Mouse (Mus musculus) frontal cortex, postnatal 36 days (tissue): Measurements from ENCODE around the gene Tyro3.

Experiments used
- DNase-seq, 2 experiments: peaks; one replicate each; pipeline ENCODE4 v3.0.0; 2022; ENCODE audit warnings: low spot score in 2 of 2

Gene Tyro3

GRCm38 (mm10) chr2:119804275-119804628 lies 6.7 kb downstream of the Tyro3 start:
- no peak for DNase-seq

GRCm38 (mm10) chr2:119804776-119805175 lies 7.2 kb downstream of the Tyro3 start:
- DNase-seq = no peak

- DNase-seq = no peak
Measured at GRCm38 (mm10) chr2:119805536-119805935, 8.0 kb downstream of the Tyro3 start.

GRCm38 (mm10) chr2:119808438-119808837 lies 10.9 kb downstream of the Tyro3 start:
- DNase-seq = no peak

GRCm38 (mm10) chr2:119808881-119809280 lies 11.3 kb downstream of the Tyro3 start:
- DNase-seq = no peak

- no peak for DNase-seq
Measured at GRCm38 (mm10) chr2:119810890-119811289, 13.4 kb downstream of the Tyro3 start.

GRCm38 (mm10) chr2:119811490-119812146 lies 14.1 kb downstream of the Tyro3 start:
- DNase-seq = peak in 1 of 2 experiments; percentile 76

GRCm38 (mm10) chr2:119814376-119814933 lies 16.9 kb downstream of the Tyro3 start:
- peak in 1 of 2 experiments; percentile 80 for DNase-seq

- no peak for DNase-seq
Measured at GRCm38 (mm10) chr2:119816611-119817010, 19.1 kb downstream of the Tyro3 start.

- DNase-seq = no peak
Measured at GRCm38 (mm10) chr2:119817047-119817446, 19.5 kb downstream of the Tyro3 start.

GRCm38 (mm10) chr2:119818668-119819272 lies 21.2 kb downstream of the Tyro3 start:
- no peak for DNase-seq

- DNase-seq = no peak
Measured at GRCm38 (mm10) chr2:119821136-119821535, 23.6 kb downstream of the Tyro3 start.

- no peak for DNase-seq
Measured at GRCm38 (mm10) chr2:119830579-119830978, 33.0 kb downstream of the Tyro3 start.

- no peak for DNase-seq
Measured at GRCm38 (mm10) chr2:119834231-119834630, 36.7 kb downstream of the Tyro3 start.

GRCm38 (mm10) chr2:119837616-119838015 lies 40.1 kb downstream of the Tyro3 start:
- DNase-seq = no peak

GRCm38 (mm10) chr2:119838363-119839156 lies 41.0 kb downstream of the Tyro3 start:
- DNase-seq = no peak

GRCm38 (mm10) chr2:119840008-119840407 lies 42.5 kb downstream of the Tyro3 start:
- DNase-seq = no peak

- DNase-seq = peak; percentile 50 to 66
Measured at GRCm38 (mm10) chr2:119842000-119842399, 44.5 kb downstream of the Tyro3 start.

GRCm38 (mm10) chr2:119843526-119843925 lies 46.0 kb downstream of the Tyro3 start:
- no peak for DNase-seq

GRCm38 (mm10) chr2:119845882-119846546 lies 48.5 kb downstream of the Tyro3 start:
- DNase-seq = no peak

- peak; percentile 16 to 24 for DNase-seq
Measured at GRCm38 (mm10) chr2:119846929-119847328, 49.4 kb downstream of the Tyro3 start.

GRCm38 (mm10) chr2:119853811-119854210 lies 56.3 kb downstream of the Tyro3 start:
- DNase-seq = no peak
